Mouse (Mus musculus) small intestine, adult 2 months (tissue): ENCODE measurements at regions not wholly inside any gene's neighbourhood (a gene's known extent, or its start where the extent isn't known, plus 50 kb on each side); places are given as distances from the start of the nearest gene placed in this dataset.

ENCODE experiments used
- H3K27ac ChIP-seq: fragments of 200-500 bp; 2 replicates; pipeline ENCODE4 v1.5.1; 2012; ENCODE audit warnings: low read depth, low read length, control low read depth, inconsistent platforms; ENCODE audit not compliant: insufficient read depth
- H3K27me3 ChIP-seq: fragments of 200-500 bp; 2 replicates; pipeline ENCODE4 v1.6.1; 2012; ENCODE audit warnings: mild to moderate bottlenecking, moderate library complexity, low read length, inconsistent platforms; ENCODE audit not compliant: control insufficient read depth, insufficient read depth
- H3K36me3 ChIP-seq: fragments of 200-500 bp; 2 replicates; pipeline ENCODE4 v1.6.1; 2012; ENCODE audit warnings: mild to moderate bottlenecking, low read length, control low read depth, inconsistent platforms; ENCODE audit not compliant: control insufficient read depth, insufficient read depth
- H3K4me1 ChIP-seq: fragments of 200-500 bp; 2 replicates; pipeline ENCODE4 v1.6.1; 2012; ENCODE audit warnings: low read length, inconsistent platforms, mixed read lengths; ENCODE audit not compliant: control insufficient read depth, insufficient read depth, insufficient read length
- H3K4me3 ChIP-seq: fragments of 200-500 bp; 2 replicates; pipeline ENCODE4 v1.5.1; 2012; ENCODE audit warnings: low read depth, mild to moderate bottlenecking, control low read depth, inconsistent platforms, low read length, moderate library complexity
- CTCF ChIP-seq: fragments of 200-500 bp; IDR thresholded peaks from 2 replicates; pipeline ENCODE4 v1.5.1; 2012; ENCODE audit warnings: low read depth, mild to moderate bottlenecking, control low read depth, inconsistent platforms, low read length, moderate library complexity, mixed read lengths; ENCODE audit not compliant: insufficient replicate concordance, insufficient read length; ENCODE audit errors: extremely low read depth
- POLR2A ChIP-seq: fragments of 200-500 bp; IDR thresholded peaks from 2 replicates; pipeline ENCODE4 v1.6.1; 2012; ENCODE audit warnings: low read depth, mild to moderate bottlenecking, control low read depth, inconsistent platforms, low read length, moderate library complexity
- WGBS: fragments of 180-500 bp; shearing (Covaris S2); methylation state at CpG from one replicate; pipeline ENCODE4 v1.1.7; 2018; 5-methylcytosine and 5-hydroxymethylcytosine counted together

DNA sequence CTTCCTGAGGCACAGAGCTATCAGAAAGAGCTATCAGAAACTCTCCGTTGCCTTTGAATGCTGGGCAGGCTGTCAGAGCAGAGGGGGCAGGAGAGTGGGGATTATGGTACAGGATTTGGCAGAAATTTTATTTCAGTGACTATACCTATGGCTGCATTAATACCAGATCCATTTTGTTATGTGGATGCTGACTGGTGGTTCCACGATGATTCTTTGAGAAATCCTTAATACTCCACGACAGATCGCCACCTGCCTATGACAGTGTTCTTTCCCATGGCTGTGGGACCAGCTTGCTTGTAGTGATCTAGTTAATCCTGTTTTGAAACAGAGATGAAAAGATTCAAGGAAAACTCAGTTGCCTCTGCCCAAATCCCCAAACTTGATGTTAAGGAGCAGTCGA lies 255.6 kb downstream of the Tmem38b start:
- no peak overlapping the region for H3K4me3 ChIP-seq
- no peak overlapping the region for H3K27ac ChIP-seq
- H3K4me1 ChIP-seq: no peaks in the 10 kb centered on the region
- no peaks in the 10 kb centered on the region for H3K36me3 ChIP-seq
- WGBS: 81% methylated on average over 5 of the region's 5 CpGs
- H3K27me3 ChIP-seq: no peaks in the 10 kb centered on the region
- TF ChIP-seq CTCF: no peak
- TF ChIP-seq POLR2A: no peak

DNA sequence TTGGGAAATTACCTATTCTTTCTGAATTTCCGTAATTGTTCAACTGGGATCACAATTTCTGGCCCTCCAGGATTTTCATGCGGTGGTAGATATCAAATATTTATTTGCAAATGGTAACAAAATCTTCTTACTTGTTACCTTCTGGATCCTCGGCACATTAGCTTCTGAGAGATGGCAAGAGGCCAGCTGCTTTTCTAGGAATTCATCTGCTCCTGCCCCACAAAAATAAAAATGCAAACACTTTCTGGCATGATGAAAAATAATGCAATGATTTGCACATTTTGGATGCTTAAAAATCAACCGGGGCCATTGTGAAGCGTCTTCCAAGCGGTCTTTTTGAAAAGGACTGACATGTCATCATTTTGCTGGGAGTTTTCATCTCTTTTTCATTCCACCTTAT lies 258.9 kb downstream of the Tmem38b start:
- Histone ChIP-seq H3K4me3 (no peak overlapping the region), H3K27ac (no peak overlapping the region), H3K27me3 (no peaks in the 10 kb centered on the region), H3K4me1 (no peaks in the 10 kb centered on the region), H3K36me3 (no peaks in the 10 kb centered on the region)
- WGBS: 89% methylated on average over 6 of the region's 6 CpGs
- TF ChIP-seq POLR2A (no peak), CTCF (no peak)

DNA sequence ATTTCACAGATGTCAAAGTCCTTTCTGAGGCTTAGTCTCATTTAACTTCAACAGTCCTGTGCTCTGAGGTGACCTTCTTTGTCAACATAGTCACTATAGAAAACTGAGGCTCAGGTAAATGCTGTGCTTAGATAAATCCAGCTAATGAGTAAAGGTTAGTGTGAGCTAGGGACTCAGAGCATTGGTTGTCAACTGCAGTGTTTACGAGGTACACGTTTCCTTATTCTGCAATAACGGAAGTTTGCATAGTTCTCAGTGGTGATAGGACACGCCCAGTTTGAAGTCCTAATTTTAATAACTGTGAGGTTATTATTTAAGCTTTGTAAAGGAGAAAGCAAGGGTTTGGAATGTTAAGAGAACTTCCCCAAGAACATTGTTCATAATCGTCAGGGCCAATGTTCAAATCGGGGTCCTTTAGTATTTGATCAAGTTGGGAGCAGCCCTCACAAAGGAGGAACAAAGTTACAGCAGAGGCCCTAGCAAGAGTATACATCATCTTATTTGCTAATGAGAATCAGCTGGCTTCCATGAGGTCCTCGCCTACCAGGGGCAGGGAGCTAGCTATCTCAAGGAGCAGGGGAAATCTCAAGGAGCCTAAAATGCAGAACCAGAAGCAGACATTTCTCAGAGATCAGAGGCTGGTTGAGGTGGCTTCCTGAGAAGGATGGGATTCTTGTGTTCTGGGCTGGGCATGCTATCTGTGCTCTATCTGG lies 268.6 kb downstream of the Tmem38b start:
- H3K4me1 ChIP-seq: peaks cover 4% of the 10 kb centered on the region; the same call in 1 of the 2 replicates
- peak overlapping the region; percentile 35 for H3K27ac ChIP-seq
- H3K36me3 ChIP-seq: no peaks in the 10 kb centered on the region
- 22% methylated on average over 7 of the region's 7 CpGs for WGBS
- H3K27me3 ChIP-seq: no peaks in the 10 kb centered on the region
- TF ChIP-seq POLR2A: no peak
- TF ChIP-seq CTCF: no peak
- H3K4me3 ChIP-seq: no peak overlapping the region

DNA sequence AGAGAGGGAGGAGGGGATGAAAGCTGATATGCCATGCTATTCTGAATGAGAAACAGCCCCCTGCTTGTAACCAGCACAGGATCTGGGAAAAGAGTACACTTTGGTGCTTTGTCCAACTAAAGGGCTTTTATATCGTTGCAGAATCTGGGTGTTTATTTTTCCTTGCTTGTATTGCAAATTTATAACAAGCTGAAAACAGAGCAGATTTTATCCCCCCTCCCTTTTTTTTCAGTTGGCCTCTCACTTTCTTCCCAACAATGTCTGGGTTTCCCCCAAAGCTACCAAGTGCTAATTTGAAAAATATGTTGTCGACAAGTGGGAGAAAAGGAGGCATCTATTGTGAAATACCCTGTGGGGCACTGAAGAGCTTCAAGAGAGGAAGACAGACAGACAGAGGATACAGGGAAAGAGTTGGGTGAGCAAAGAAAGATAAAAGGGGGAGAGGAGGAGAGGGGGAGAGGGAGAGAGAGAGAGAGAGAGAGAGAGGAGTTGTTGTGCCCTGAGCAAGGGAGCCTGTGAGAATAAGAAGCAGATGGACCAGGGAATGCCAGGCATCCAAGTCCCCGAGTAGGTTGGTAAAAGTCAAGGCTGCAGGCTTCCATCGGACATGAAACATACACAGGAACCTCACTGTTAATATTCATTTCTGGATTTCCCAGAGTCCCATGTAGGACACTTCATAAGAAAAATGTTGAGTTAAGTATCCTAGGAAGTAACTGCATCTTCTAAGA lies 269.5 kb downstream of the Tmem38b start:
- 78% methylated on average over 4 of the region's 4 CpGs for WGBS

DNA sequence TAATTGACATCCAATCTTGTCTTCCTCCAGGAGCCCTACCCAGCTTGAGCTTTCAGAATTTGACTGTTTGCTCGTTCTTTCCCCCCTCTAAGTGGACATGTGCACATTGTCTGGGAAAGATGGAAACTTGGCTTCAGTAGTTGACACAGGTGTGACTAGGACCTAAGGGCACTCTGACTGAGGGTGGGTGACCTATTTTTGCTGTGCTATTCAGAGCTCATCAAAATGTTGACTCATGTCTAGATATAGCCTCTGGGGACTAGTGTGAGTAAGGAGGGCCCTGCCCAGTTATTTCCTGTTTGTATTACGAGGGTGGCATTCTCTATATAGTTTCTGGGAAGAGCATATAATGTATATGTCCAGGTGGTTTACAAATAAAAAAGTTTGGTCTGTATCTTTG lies 271.7 kb downstream of the Tmem38b start:
- TF ChIP-seq CTCF (no peak), POLR2A (no peak)
- Histone ChIP-seq H3K27me3 (no peaks in the 10 kb centered on the region), H3K27ac (no peak overlapping the region), H3K4me3 (no peak overlapping the region), H3K36me3 (no peaks in the 10 kb centered on the region), H3K4me1 (peaks cover 4% of the 10 kb centered on the region; the same call in 1 of the 2 replicates)
- WGBS: 66% methylated on average over 2 of the region's 2 CpGs

More for the DNA sequence above, 269.5 kb downstream of the Tmem38b start:
- no peak overlapping the region for H3K4me3 ChIP-seq
- H3K36me3 ChIP-seq: no peaks in the 10 kb centered on the region
- no peaks in the 10 kb centered on the region for H3K27me3 ChIP-seq
- H3K27ac ChIP-seq: no peak overlapping the region; the same call in 1 of the 2 replicates
- TF ChIP-seq POLR2A: no peak
- TF ChIP-seq CTCF: no peak
- H3K4me1 ChIP-seq: peaks cover 4% of the 10 kb centered on the region; the same call in 1 of the 2 replicates

DNA sequence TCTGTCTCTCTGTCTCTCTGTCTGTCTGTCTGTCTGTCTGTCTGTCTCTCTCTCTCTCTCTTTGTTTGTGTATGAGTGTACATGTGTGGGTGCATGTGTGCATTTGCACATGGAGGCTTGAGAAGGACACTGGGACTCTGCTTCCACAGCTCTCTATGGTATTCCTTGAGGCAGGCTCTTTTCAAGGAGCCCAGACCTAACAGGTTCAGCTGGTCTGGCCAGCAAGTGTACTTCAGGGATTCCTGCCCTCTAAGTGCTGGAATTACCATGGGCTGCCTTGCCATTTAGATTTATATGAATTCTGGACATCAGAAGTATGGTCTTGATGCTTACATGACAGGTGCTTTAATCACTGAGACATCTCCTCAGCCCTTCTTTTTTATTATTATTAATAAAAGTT lies 274.4 kb downstream of the Tmem38b start:
- no peaks in the 10 kb centered on the region for H3K36me3 ChIP-seq
- H3K27ac ChIP-seq: no peak overlapping the region
- H3K4me3 ChIP-seq: no peak overlapping the region
- no peaks in the 10 kb centered on the region for H3K27me3 ChIP-seq
- no peak for TF ChIP-seq CTCF
- no peak for TF ChIP-seq POLR2A
- no peaks in the 10 kb centered on the region for H3K4me1 ChIP-seq

DNA sequence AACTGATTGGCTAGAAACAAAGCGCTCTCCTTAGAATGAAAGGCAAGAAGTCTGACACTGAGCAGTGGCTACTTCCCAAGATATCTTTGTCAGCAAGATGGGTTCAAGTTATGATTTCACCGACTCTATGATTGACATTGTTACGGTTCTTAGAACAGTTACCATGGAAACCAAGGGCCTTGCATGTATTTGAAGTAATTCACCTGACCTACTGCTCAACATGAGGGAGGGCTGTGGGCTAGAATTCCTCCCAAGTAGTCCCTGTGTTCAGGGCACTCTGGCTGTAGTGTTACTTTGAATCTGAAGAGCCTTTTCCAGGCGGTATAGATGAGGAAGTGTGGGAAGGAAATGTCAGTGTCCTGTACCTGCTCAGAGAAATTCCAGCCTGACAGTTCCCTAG lies 281.1 kb downstream of the Tmem38b start:
- no peak overlapping the region for H3K4me3 ChIP-seq
- H3K36me3 ChIP-seq: no peaks in the 10 kb centered on the region
- H3K27ac ChIP-seq: no peak overlapping the region
- no peak for TF ChIP-seq POLR2A
- TF ChIP-seq CTCF: no peak
- 74% methylated on average over 4 of the region's 4 CpGs for WGBS
- H3K27me3 ChIP-seq: no peaks in the 10 kb centered on the region
- H3K4me1 ChIP-seq: no peaks in the 10 kb centered on the region
